Mouse (Mus musculus): Measurements from ENCODE around the gene Slc38a1. TPM values are rescaled to one million over a fixed set of nuclear protein-coding genes. Genes with fewer than 3 reads are reported as not detected.
"Not testable (repeated sequence)": the region's sequence is repeated elsewhere in the genome, so short reads cannot be mapped to it uniquely, and the experiment has no call there.

Gene Slc38a1
- total and polyA plus RNA-seq, 3 experiments, result 22.5 to 79.0 (median 39.4) TPM

DNA sequence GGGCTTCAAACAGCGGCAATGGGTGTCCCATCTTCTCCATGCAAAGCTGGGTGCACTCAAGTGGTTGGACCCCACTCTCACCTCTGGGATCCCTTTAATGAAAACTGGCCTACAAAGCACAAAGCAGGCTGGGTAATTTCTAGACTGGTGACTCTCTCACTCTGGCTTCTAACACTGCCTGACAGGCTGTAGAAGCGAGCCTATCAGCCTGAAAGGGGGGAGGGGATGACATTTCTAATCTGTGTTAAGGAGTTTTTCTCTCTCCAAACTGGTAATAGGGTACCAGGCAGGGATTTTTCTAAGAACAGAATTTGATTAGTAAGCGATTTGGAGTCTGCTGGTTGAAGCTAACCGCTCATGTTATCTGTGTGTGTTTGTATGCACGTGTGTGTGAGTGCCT, 15.8 kb downstream of the Slc38a1 start:
- peaks cover 15 to 63% of the 10 kb centered on the region in 2 experiments for H3K4me1 ChIP-seq (ENCODE audit: control insufficient read depth in 1 of 2, insufficient read depth in 2 of 2)
- TF ChIP-seq KAT2A (IDR thresholded peaks at IDR 0.05; ENCODE audit: insufficient replicate concordance, low read length) (no peak), BHLHE40 (IDR thresholded peaks at IDR 0.05; ENCODE audit: low read depth, low read length) (peak; percentile 68)
- no peak for DNase-seq (ENCODE audit: extremely low read depth)
- H3K36me3 ChIP-seq (replicated peaks in 1 of 2; ENCODE audit: control insufficient read depth in 1 of 2, insufficient read depth in 1 of 2, low read length in 1 of 2), result peaks cover 28 to 78% of the 10 kb centered on the region in 2 experiments
- H3K9ac ChIP-seq (ENCODE audit: insufficient read depth, low read depth), result no peak overlapping the region
- H3K4me3 ChIP-seq (replicated peaks in 1 of 3; ENCODE audit: low read depth in 2 of 3, low read length in 2 of 3, poor library complexity in 1 of 3), result no peak overlapping the region
- no peaks in the 10 kb centered on the region for H3K27me3 ChIP-seq (replicated peaks)
- in situ Hi-C loops (cut with MboI; ENCODE audit: low pct_ligation_motif_present, low pct_unique_long_range_greater_than_20kb, low sequenced_read_pairs), result no loop called here
- H3K27ac ChIP-seq (ENCODE audit: insufficient read depth, low read depth), result peak overlapping the region; percentile 23
- peaks cover 78% of the 10 kb centered on the region for H3K79me2 ChIP-seq (replicated peaks; ENCODE audit: control insufficient read depth, extremely low read depth, insufficient read depth, poor library complexity, severe bottlenecking)
- H3K9me3 ChIP-seq (replicated peaks; ENCODE audit: low read length), result peaks cover 10% of the 10 kb centered on the region
- dilution Hi-C loops (cut with MboI; ENCODE audit: extremely low pct_ligation_motif_present, extremely low pct_unique_long_range_greater_than_20kb, low sequenced_read_pairs), result no loop called here
- H3K4me2 ChIP-seq (ENCODE audit: insufficient read depth, low read depth, poor library complexity, severe bottlenecking), result no peak overlapping the region

DNA sequence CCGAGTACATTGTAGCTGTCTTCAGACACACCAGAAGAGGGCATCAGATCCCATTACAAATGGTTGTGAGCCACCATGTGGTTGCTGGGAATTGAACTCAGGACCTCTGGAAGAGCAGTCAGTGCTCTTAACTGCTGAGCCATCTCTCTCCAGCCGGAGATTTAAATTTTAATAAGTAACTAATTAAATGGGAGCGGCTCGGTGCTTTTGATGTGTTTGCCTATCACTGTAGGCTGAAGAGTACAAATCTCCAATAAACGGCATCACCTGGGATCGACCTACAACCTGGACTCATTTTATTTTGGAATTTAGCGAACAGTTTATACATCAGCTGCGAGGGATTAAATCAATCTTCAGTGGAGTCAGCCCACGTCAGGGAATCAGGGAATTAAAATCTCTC, 17.7 kb downstream of the Slc38a1 start:
- H3K9ac ChIP-seq (ENCODE audit: insufficient read depth, low read depth); dilution Hi-C loops (cut with MboI; ENCODE audit: extremely low pct_ligation_motif_present, extremely low pct_unique_long_range_greater_than_20kb, low sequenced_read_pairs); H3K4me2 ChIP-seq (ENCODE audit: insufficient read depth, low read depth, poor library complexity, severe bottlenecking); H3K27ac ChIP-seq (ENCODE audit: insufficient read depth, low read depth); DNase-seq (ENCODE audit: extremely low read depth); H3K27me3 ChIP-seq (replicated peaks); in situ Hi-C loops (cut with MboI; ENCODE audit: low pct_ligation_motif_present, low pct_unique_long_range_greater_than_20kb, low sequenced_read_pairs); H3K4me3 ChIP-seq (replicated peaks in 1 of 3; ENCODE audit: low read depth in 2 of 3, low read length in 2 of 3, poor library complexity in 1 of 3): not testable (repeated sequence)
- H3K9me3 ChIP-seq (replicated peaks; ENCODE audit: low read length), result peaks cover 10% of the 10 kb centered on the region
- peaks cover 33 to 81% of the 10 kb centered on the region in 2 experiments for H3K36me3 ChIP-seq (replicated peaks in 1 of 2; ENCODE audit: control insufficient read depth in 1 of 2, insufficient read depth in 1 of 2, low read length in 1 of 2)
- peaks cover 8 to 44% of the 10 kb centered on the region in 2 experiments for H3K4me1 ChIP-seq (ENCODE audit: control insufficient read depth in 1 of 2, insufficient read depth in 2 of 2)
- H3K79me2 ChIP-seq (replicated peaks; ENCODE audit: control insufficient read depth, extremely low read depth, insufficient read depth, poor library complexity, severe bottlenecking), result peaks cover 66% of the 10 kb centered on the region

GRCm38 (mm10) chr15:96622376-96622775, 20.3 kb downstream of the Slc38a1 start:
- H3K4me1 ChIP-seq (ENCODE audit: control insufficient read depth in 1 of 2, insufficient read depth in 2 of 2), result peaks cover 6 to 22% of the 10 kb centered on the region in 2 experiments

GRCm38 (mm10) chr15:96621686-96622085, 21.0 kb downstream of the Slc38a1 start:
- no peaks in the 10 kb centered on the region for H3K27me3 ChIP-seq (replicated peaks)
- peaks cover 46 to 91% of the 10 kb centered on the region in 2 experiments for H3K36me3 ChIP-seq (replicated peaks in 1 of 2; ENCODE audit: control insufficient read depth in 1 of 2, insufficient read depth in 1 of 2, low read length in 1 of 2)
- in situ Hi-C loops (cut with MboI; ENCODE audit: low pct_ligation_motif_present, low pct_unique_long_range_greater_than_20kb, low sequenced_read_pairs) (no loop called here), dilution Hi-C loops (cut with MboI; ENCODE audit: extremely low pct_ligation_motif_present, extremely low pct_unique_long_range_greater_than_20kb, low sequenced_read_pairs) (no loop called here)
- H3K4me1 ChIP-seq (ENCODE audit: control insufficient read depth in 1 of 2, insufficient read depth in 2 of 2), result peaks cover 2 to 15% of the 10 kb centered on the region in 2 experiments; a peak in 3 of 4 replicates
- H3K9me3 ChIP-seq (replicated peaks; ENCODE audit: low read length), result peaks cover 10% of the 10 kb centered on the region
- H3K9ac ChIP-seq (ENCODE audit: insufficient read depth, low read depth), result no peak overlapping the region
- H3K27ac ChIP-seq (ENCODE audit: insufficient read depth, low read depth), result no peak overlapping the region
- H3K79me2 ChIP-seq (replicated peaks; ENCODE audit: control insufficient read depth, extremely low read depth, insufficient read depth, poor library complexity, severe bottlenecking), result peaks cover 53% of the 10 kb centered on the region
- no peak for TF ChIP-seq HCFC1 (IDR thresholded peaks at IDR 0.05; ENCODE audit: low read depth, low read length)
- TF ChIP-seq SMC3 (IDR thresholded peaks at IDR 0.05; ENCODE audit: low read depth, low read length), result no peak
- TF ChIP-seq JUN (IDR thresholded peaks at IDR 0.05; ENCODE audit: insufficient read depth, low read depth, low read length), result no peak
- TF ChIP-seq ELF1 (IDR thresholded peaks at IDR 0.05; ENCODE audit: low read depth, low read length), result no peak
- no peak for TF ChIP-seq CHD2 (IDR thresholded peaks at IDR 0.05; ENCODE audit: low read length)
- TF ChIP-seq UBTF (IDR thresholded peaks at IDR 0.05; ENCODE audit: low read depth, low read length), result no peak
- DNase-seq (ENCODE audit: extremely low read depth), result no peak
- no peak overlapping the region for H3K4me2 ChIP-seq (ENCODE audit: insufficient read depth, low read depth, poor library complexity, severe bottlenecking)
- no peak overlapping the region for H3K4me3 ChIP-seq (replicated peaks in 1 of 3; ENCODE audit: low read depth in 2 of 3, low read length in 2 of 3, poor library complexity in 1 of 3)

More at GRCm38 (mm10) chr15:96622376-96622775, 20.3 kb downstream of the Slc38a1 start:
- Histone ChIP-seq H3K27ac (ENCODE audit: insufficient read depth, low read depth) (no peak overlapping the region), H3K36me3 (replicated peaks in 1 of 2; ENCODE audit: control insufficient read depth in 1 of 2, insufficient read depth in 1 of 2, low read length in 1 of 2) (peaks cover 41 to 89% of the 10 kb centered on the region in 2 experiments), H3K27me3 (replicated peaks) (no peaks in the 10 kb centered on the region), H3K9me3 (replicated peaks; ENCODE audit: low read length) (peaks cover 10% of the 10 kb centered on the region), H3K9ac (ENCODE audit: insufficient read depth, low read depth) (no peak overlapping the region), H3K4me3 (replicated peaks in 1 of 3; ENCODE audit: low read depth in 2 of 3, low read length in 2 of 3, poor library complexity in 1 of 3) (no peak overlapping the region), H3K4me2 (ENCODE audit: insufficient read depth, low read depth, poor library complexity, severe bottlenecking) (no peak overlapping the region), H3K79me2 (replicated peaks; ENCODE audit: control insufficient read depth, extremely low read depth, insufficient read depth, poor library complexity, severe bottlenecking) (peaks cover 56% of the 10 kb centered on the region)
- dilution Hi-C loops (cut with MboI; ENCODE audit: extremely low pct_ligation_motif_present, extremely low pct_unique_long_range_greater_than_20kb, low sequenced_read_pairs), result no loop called here
- TF ChIP-seq CTCF (conservative IDR thresholded peaks at IDR 0.05 in 1 of 2, IDR thresholded peaks at IDR 0.05 in 1 of 2; ENCODE audit: low read depth in 2 of 2, low read length in 2 of 2) (peak in 1 of 2 experiments; percentile 13; a peak in 1 of 4 replicates), JUND (conservative IDR thresholded peaks at IDR 0.05; ENCODE audit: low read depth, low read length) (no peak)
- no peak for DNase-seq (ENCODE audit: extremely low read depth)
- in situ Hi-C loops (cut with MboI; ENCODE audit: low pct_ligation_motif_present, low pct_unique_long_range_greater_than_20kb, low sequenced_read_pairs), result no loop called here

All from CH12.LX (cell line).